Mouse (Mus musculus) olfactory bulb, adult 2 months (tissue): ENCODE data around the gene Adh6b. TPM values are rescaled to one million over a fixed set of nuclear protein-coding genes. Genes with fewer than 3 reads are reported as not detected.

Experiments
- H3K27ac ChIP-seq: fragments of 200-500 bp; 2 replicates; pipeline ENCODE4 v1.5.1; 2012; ENCODE audit warnings: low read depth, low read length; ENCODE audit not compliant: insufficient read depth
- H3K4me1 ChIP-seq: fragments of 200-500 bp; 2 replicates; pipeline ENCODE4 v1.6.1; 2012; ENCODE audit warnings: low read length; ENCODE audit not compliant: control insufficient read depth, insufficient read depth
- H3K4me3 ChIP-seq: fragments of 200-500 bp; 2 replicates; pipeline ENCODE4 v1.5.1; 2012; ENCODE audit warnings: mild to moderate bottlenecking, low read depth, low read length, moderate library complexity; ENCODE audit not compliant: insufficient read depth
- CTCF ChIP-seq: fragments of 200-500 bp; IDR thresholded peaks from 2 replicates; pipeline ENCODE4 v1.5.1; 2012; ENCODE audit warnings: low read depth, mild to moderate bottlenecking, low read length, moderate library complexity; ENCODE audit not compliant: insufficient read depth
- POLR2A ChIP-seq: fragments of 200-500 bp; IDR thresholded peaks from 2 replicates; pipeline ENCODE4 v1.6.1; 2012; ENCODE audit warnings: mild to moderate bottlenecking, low read depth, low read length, moderate library complexity; ENCODE audit not compliant: insufficient read depth
- WGBS: fragments of 180-500 bp; shearing (Covaris S2); methylation state at CpG from one replicate; pipeline ENCODE4 v1.1.7; 2018; 5-methylcytosine and 5-hydroxymethylcytosine counted together
- polyA plus RNA-seq: library from polyadenylated mRNA; stranded (reverse); fragments of >200 nt; gene quantifications from 2 replicates; pipeline ENCODE4 v1.2.4, GENCODE M21; 2012; ENCODE audit warnings: low replicate concordance; ENCODE audit not compliant: missing spikeins, insufficient read depth, insufficient read length

Gene Adh6b
- not detected in 2 replicates for polyA plus RNA-seq

DNA sequence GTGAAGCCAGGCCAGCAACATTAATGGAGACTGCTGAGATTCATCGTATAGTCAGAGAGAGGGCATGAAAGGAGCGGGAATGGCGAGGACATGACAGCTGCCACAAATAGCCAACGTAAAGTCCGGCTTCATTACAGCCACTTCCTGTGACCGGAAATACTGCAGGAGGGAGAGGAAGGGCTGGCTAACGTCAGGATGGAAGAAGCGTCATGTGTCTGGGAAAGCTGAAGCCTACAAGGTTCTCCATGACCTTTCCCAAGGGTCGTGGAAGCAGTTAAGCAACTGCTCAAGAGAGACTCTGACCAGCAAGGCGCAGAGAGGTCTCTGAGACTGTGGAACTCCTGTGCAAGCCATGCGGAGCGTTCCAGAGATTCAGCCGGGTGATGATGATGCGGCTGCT, at the start of gene Adh6b:
Adh6b (plus strand) TSS at position 305 of the 400 bp plus-strand sequence.
- Histone ChIP-seq H3K27ac (no peak within 1 kb of the TSS), H3K4me3 (no peak within 1 kb of the TSS), H3K4me1 (no peaks in the 10 kb centered on the region)
- TF ChIP-seq POLR2A, result no peak
- TF ChIP-seq CTCF, result no peak
- WGBS, result 90% methylated on average over 14 of the region's 14 CpGs

DNA sequence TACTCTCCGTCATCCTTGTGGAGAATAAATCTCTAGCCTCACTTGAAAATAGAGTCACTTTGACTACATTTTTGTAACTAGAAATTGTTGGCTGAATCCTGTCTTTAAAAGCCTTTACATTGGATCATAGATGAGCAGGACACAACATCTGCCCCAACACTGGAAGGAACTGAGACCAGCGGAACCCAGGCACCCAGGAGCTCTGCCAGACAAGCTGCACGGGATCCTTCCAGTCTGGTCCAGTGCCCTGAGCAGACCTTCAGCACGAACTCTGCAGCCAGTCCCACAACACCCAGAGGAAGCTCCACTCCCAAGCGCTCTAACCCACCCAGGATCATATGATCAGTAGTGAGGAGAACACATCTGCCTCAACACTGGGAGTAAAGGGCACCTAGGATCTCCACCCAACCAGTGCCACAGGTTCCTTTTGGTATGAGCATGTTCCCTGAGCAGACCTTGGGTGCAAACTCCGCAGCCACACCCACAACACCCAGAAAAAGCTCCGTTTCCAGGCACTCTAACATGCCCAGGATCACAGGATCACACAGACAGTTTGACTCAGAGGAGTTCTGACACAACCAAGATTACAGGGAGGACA, 48.2 kb upstream of the Adh6b start:
- Histone ChIP-seq H3K4me3 (no peak overlapping the region), H3K27ac (no peak overlapping the region), H3K4me1 (no peaks in the 10 kb centered on the region)
- no peak for TF ChIP-seq CTCF
- TF ChIP-seq POLR2A, result no peak
- WGBS, result 89% methylated on average over 7 of the region's 7 CpGs

DNA sequence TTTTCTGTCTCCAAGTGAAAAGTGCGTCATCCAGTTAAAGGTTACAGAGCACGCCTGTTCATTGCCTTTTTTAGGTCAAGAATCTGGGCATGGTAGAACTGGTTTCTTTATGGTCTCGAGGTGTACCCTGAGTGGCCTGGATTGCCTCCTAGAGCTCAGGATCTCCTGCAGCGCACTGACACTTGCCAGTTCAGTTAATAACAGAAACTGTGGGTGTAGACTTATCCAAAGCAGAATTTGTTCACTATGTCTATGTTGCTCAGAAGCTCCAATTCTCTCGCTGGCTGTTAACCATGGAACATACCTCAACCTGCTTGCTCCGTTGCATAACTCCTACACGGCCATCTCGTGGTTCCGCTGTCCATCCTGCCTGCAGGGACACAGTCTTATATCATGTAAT, 41.4 kb upstream of the Adh6b start:
- TF ChIP-seq POLR2A, result no peak
- TF ChIP-seq CTCF, result no peak
- Histone ChIP-seq H3K4me3 (no peak overlapping the region), H3K4me1 (no peaks in the 10 kb centered on the region), H3K27ac (no peak overlapping the region)
- 93% methylated on average over 9 of the region's 9 CpGs for WGBS

DNA sequence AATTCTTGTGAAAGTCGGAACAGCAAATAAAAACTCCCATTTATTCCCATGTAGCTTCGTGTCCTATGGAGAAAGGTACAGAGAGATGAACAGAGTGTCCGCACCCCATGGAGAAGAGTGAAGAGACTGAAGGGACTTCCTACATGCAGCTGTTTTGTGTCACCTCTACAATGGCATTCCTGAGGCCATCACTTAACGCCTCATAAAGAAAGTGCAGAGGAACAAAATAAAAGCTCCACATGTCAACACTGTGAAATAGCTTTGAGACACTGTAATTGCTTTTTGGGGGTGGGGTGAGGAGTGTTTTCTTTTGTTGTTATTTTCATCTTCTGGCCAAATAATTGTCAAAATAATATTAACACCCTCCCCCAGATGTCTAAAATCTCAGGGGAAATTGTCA, 38.9 kb upstream of the Adh6b start:
- WGBS, result 76% methylated on average over 4 of the region's 4 CpGs
- no peaks in the 10 kb centered on the region for H3K4me1 ChIP-seq
- H3K27ac ChIP-seq, result no peak overlapping the region
- no peak overlapping the region for H3K4me3 ChIP-seq
- TF ChIP-seq CTCF (no peak), POLR2A (no peak)

DNA sequence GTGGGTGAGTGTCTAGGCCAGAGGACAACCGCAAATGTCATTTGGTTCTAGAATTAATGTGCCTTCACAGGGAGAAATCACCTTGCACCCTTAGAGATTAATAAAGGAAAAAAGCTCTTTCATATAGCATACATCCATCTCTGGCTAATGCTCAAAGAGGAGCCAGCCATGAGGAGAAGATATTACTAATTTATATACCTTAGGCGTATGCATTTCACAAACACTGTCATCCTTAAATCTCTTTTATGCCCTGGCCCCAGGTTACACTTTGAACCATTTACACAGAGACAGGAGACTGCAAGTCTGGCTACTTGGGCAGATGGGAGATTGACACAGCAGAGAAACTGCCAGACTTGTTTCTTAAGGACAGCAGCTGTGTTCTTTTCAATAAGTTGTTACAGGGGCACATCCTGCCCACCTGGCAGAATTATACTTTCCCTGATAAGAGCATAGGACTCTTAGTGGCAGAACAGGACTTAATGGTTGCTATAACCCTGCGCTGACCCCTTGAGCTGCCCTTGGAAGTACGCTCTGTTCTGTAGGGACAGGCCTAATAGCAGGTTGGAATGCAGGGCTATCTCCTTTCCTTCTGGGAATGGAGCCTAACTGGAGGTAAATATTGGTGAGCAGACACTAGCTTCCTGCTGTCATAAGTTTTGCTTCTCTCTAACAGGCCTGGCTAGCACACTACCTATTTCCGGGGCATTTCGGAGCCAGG, 37.6 kb upstream of the Adh6b start:
- 93% methylated on average over 6 of the region's 6 CpGs for WGBS
- no peak overlapping the region for H3K27ac ChIP-seq
- H3K4me3 ChIP-seq, result no peak overlapping the region
- TF ChIP-seq POLR2A (no peak), CTCF (no peak)
- H3K4me1 ChIP-seq, result no peaks in the 10 kb centered on the region

DNA sequence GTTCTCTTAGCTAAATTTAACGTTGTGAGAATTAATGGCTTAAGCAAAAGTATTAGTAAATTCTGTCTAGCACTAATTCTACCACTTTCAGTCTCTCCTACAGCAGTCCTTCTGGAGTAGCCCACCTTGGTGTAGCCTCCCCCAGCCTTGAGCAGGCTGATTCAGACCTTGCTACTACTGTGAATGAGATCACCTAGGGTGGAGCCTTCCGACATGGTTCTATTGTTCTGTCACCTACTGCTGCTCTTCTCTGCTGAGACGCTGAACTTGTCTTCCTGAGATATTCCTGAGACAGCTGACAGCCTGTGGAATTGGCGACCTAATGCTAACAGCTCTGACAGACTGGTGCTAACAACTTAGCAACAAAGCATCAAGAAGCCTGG, 37.1 kb upstream of the Adh6b start:
- Histone ChIP-seq H3K27ac (no peak overlapping the region), H3K4me3 (no peak overlapping the region), H3K4me1 (no peaks in the 10 kb centered on the region)
- 65% methylated on average over 4 of the region's 4 CpGs for WGBS
- TF ChIP-seq CTCF, result no peak

DNA sequence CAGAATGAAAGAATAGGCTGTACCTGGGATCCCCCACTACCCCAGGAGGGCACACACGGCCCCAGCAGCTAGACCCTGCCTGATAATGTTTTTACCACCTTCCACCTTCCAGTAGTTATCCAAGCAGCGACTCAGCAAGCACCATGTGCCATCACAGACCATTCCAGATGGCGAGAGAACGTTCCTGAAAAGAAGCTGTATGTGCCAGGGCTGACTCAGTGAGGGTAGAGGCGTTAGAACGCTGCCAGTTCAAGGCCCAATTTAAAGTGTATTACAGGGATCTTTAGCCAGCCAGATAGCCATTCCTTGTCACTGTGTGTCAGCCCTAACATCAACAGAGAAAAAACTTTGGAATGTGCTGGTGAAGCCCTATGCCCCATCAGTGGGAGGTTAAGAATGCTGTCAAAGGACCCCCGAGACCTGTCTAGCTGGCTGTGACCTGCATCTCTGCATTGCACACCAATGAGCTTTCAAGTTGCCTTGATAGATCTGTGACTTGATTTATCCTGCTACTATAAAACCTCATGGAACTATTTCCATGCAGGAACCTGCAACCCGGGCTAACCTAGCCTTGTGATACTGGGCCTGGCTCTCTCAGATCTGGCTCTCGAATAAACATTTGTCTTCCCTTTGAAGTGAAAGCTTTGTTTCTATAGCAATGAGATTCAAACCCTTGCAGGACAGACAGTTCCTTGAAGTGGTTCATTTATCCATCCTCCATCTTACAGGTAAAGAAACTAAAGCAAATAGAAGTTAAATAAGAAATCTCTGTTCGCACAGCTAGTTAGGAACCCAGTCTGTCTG, 35.9 kb upstream of the Adh6b start:
- TF ChIP-seq POLR2A, result no peak
- Histone ChIP-seq H3K4me3 (no peak overlapping the region), H3K27ac (no peak overlapping the region), H3K4me1 (no peaks in the 10 kb centered on the region)
- WGBS, result 83% methylated on average over 10 of the region's 10 CpGs

DNA sequence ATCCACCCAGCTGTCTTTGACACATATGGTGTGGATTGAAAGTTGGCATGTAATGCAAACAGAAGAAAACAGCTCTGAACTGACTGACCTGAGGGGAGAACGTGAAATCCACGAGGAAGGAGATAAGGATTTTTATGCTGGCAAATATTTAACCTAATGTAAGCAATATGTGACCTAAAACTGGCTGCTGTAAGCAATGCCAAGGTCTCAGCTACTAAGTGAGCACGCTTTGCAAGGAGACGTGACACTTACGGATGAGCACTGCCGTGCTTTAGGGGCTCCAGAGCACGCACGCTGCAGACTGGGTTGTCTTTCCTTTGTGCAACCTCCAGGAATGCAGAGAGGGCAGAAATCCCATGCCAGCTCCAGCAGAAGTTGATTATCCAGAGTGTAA, 35.3 kb upstream of the Adh6b start:
- Histone ChIP-seq H3K4me1 (no peaks in the 10 kb centered on the region), H3K27ac (no peak overlapping the region), H3K4me3 (no peak overlapping the region)
- TF ChIP-seq CTCF (no peak), POLR2A (no peak)
- 78% methylated on average over 8 of the region's 8 CpGs for WGBS

DNA sequence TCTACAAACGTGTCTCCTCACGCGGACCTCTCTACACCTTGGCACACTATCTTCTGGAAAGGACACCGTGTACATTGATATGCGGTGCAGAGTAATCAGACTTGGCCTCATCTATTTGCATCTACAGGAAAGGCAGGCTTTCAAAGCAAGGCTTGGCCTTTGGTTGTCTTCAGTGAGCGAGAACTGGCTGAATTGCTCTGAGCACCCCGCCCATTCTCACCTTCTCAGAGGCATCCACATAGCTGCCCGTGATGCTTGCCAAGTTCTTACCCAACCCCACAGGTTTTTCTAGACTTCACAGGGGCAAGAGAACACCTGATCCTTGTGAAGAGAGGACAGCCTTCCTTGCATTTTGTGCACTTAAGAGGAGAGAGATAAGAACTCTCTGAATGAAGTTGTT, 31.7 kb upstream of the Adh6b start:
- no peak overlapping the region for H3K4me3 ChIP-seq
- TF ChIP-seq POLR2A, result no peak
- no peak for TF ChIP-seq CTCF
- H3K4me1 ChIP-seq, result no peaks in the 10 kb centered on the region
- 93% methylated on average over 8 of the region's 8 CpGs for WGBS
- H3K27ac ChIP-seq, result no peak overlapping the region
